Mouse (Mus musculus) CD4-positive, CD25-positive, alpha-beta regulatory T cell, adult 9 weeks (primary cell): Measurements from ENCODE around the gene Grhl1. TPM values are rescaled to one million over a fixed set of nuclear protein-coding genes. Genes with fewer than 3 reads are reported as not detected.

ENCODE experiments used
- polyA plus RNA-seq: library from polyadenylated mRNA; unstranded; fragments of 100-300 nt; shearing (Covaris generic); gene quantifications from one replicate; pipeline ENCODE4 v1.2.1, GENCODE M21; 2017

The Grhl1 gene
- 3.2 TPM for polyA plus RNA-seq

DNA sequence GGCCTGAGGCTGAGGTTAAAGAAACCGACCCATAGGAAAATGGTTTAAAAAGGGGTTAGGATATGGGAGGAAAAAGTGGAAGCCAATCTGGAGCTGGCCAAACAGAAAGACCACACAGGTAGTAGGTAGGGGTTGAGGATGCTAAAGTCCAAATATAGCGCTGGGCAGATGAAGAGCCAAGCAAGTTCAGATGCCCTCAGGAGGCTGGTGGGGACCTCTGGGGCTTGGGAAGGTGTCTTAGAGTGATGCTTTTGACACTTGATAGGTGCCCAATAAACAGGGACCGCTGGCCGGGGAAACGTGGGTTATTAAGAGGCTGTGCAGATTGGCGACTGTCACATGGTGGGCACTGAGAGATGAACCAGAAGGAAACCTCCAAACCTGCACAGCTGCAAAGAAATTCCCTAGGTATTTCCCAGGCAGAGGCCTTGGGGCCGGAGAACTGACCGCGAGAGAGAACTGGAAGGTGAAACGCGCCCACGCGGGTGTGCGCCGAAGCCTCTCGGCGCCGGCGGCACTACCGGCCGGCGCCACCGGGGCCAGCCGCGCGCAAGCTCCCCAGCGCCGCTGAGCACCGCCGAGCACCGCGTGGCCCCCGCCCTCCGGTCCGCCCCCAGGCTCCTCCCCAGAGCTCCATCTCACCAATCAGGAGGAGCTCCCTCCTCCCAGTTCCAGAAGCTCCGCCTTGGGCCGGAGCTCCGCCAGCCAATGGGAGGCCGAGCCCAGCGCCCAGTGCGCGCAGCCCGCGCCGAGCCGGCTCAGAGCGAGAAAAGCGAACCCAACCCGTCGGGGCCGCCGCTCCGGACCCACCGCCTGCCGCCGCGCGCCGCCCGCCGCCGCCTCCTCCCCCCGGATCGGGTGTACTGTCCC lies at the start of gene Grhl1:
Gene Grhl1 (plus strand): TSS at position 761 of the 870 bp plus-strand sequence.

GRCm38 (mm10) chr12:24651063-24651557 lies 79.0 kb downstream of the Grhl1 start, which contains the start of gene Klf11:
Gene Klf11, plus strand, starts transcription at chr12:24651274.

Other genes starting within 250 kb of the Grhl1 start
- 79.7 TPM for gene Taf1b, start 73.9 kb upstream of the Grhl1 start, polyA plus RNA-seq
- 1.6 TPM for gene Klf11, start 79.0 kb downstream of the Grhl1 start, polyA plus RNA-seq
- not detected for gene Cys1, start 109.5 kb downstream of the Grhl1 start, polyA plus RNA-seq
- gene Rrm2, start 136.0 kb downstream of the Grhl1 start, polyA plus RNA-seq: 27.0 TPM